Mouse (Mus musculus) neural tube, embryonic 11.5 days (tissue): ENCODE results near the gene Cul4a. TPM values are rescaled to one million over a fixed set of nuclear protein-coding genes. Genes with fewer than 3 reads are reported as not detected.
"Not testable (repeated sequence)": the region's sequence is repeated elsewhere in the genome, so short reads cannot be mapped to it uniquely, and the experiment has no call there.

Experiments used
- ATAC-seq: fragments of 200-750 bp; cut with Nextera tagmentation; 2 replicates; pipeline ENCODE4 v1.8.0; 2017; ENCODE audit warnings: moderate number of reproducible peaks, mild to moderate bottlenecking, moderate TSS enrichment, moderate library complexity; ENCODE audit not compliant: insufficient read depth, low FRiP score, low TSS enrichment
- DNase-seq: peaks from one replicate; pipeline ENCODE4 v3.0.0-alpha.2; 2015; ENCODE audit warnings: low spot score
- H3K27ac ChIP-seq: fragments of 300-500 bp; sonication (generic); 2 replicates; pipeline ENCODE4 v1.5.1; 2014; ENCODE audit warnings: low read depth, mild to moderate bottlenecking, low read length
- H3K27me3 ChIP-seq: fragments of 300-500 bp; sonication (generic); 2 replicates; pipeline ENCODE4 v1.6.1; 2014; ENCODE audit warnings: mild to moderate bottlenecking, low read length, mixed read lengths; ENCODE audit not compliant: control insufficient read depth, insufficient read depth
- H3K36me3 ChIP-seq: fragments of 300-500 bp; sonication (generic); 2 replicates; pipeline ENCODE4 v1.6.1; 2014; ENCODE audit warnings: mild to moderate bottlenecking, low read length, moderate library complexity, mixed read lengths; ENCODE audit not compliant: control insufficient read depth, insufficient read depth
- H3K4me1 ChIP-seq: fragments of 300-500 bp; sonication (generic); 2 replicates; pipeline ENCODE4 v1.6.1; 2014; ENCODE audit warnings: low read length, mixed read lengths; ENCODE audit not compliant: control insufficient read depth, insufficient read depth
- H3K4me2 ChIP-seq: fragments of 300-500 bp; sonication (generic); 2 replicates; pipeline ENCODE4 v1.6.1; 2014; ENCODE audit warnings: low read depth, mild to moderate bottlenecking, moderate library complexity
- H3K4me3 ChIP-seq: fragments of 300-500 bp; sonication (generic); 2 replicates; pipeline ENCODE4 v1.5.1; 2014; ENCODE audit warnings: low read depth, low read length
- H3K9ac ChIP-seq: fragments of 300-500 bp; sonication (generic); 2 replicates; pipeline ENCODE4 v1.6.1; 2014; ENCODE audit warnings: mild to moderate bottlenecking, low read length
- H3K9me3 ChIP-seq: fragments of 300-500 bp; sonication (generic); 2 replicates; pipeline ENCODE4 v1.6.1; 2016; ENCODE audit warnings: low read length; ENCODE audit not compliant: control insufficient read depth
- WGBS: fragments of 180-500 bp; shearing (Covaris S2); extraction: QIAGEN DNeasy Blood & Tissue Kit; methylation state at CpG from one replicate; pipeline ENCODE4 v1.1.7; 2014; 5-methylcytosine and 5-hydroxymethylcytosine counted together
- polyA plus RNA-seq: library from polyadenylated mRNA; unstranded; fragments of >200 nt; fragmentation: Nextera tagmentation; extraction: Ambion mirVana; gene quantifications from 2 replicates; pipeline ENCODE4 v1.2.1, GENCODE M21; 2014

Cul4a gene
- polyA plus RNA-seq, 1 experiment from 2014 or later: 99.5 TPM

DNA sequence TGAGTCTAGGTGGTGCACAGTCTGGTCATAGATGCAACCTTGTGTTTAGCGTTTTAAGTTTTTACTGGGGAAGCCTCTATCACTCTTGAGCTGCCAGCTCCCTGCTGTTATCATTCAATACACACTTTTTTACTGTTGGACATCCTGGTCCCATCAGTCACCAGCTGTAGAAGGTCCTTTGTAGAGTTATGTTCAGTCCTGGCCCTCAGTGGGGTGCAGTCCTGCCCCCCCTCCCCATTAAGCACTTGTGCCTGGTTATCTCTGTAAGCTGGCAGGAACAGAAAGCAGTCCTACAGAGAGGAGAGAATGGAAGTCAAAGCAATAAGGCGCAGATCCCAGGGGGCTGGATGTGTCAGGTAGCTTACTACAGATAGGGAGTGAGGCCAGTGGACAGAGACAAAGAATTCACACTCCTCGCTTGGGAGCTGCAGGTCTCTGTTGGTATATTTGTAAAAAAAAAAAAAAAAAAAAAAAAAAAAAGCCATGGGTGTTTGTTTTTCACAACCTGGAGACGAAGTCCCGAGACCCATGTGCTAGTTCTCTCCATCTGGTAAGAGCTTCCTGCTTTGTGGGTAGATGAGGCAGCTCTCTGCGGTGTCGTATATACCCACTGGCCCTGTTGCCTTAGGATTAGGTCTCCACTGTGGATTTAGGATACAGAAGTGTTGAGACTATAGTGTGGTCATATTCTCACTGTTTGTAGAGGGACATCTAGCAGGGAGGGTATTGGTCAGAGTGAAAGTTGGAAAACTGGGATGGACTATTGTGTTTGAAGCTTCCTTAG lies 15.7 kb downstream of the Cul4a start:
- no peak overlapping the region for H3K4me2 ChIP-seq
- ATAC-seq (no peak), DNase-seq (no peak)
- no peak overlapping the region for H3K4me3 ChIP-seq
- H3K27ac ChIP-seq: no peak overlapping the region
- H3K9me3 ChIP-seq: no peaks in the 10 kb centered on the region
- H3K27me3 ChIP-seq: no peaks in the 10 kb centered on the region
- WGBS: 84% methylated on average over 7 of the region's 7 CpGs
- peaks cover 7% of the 10 kb centered on the region; the same call in 1 of the 2 replicates for H3K36me3 ChIP-seq
- no peaks in the 10 kb centered on the region for H3K4me1 ChIP-seq
- no peak overlapping the region for H3K9ac ChIP-seq

DNA sequence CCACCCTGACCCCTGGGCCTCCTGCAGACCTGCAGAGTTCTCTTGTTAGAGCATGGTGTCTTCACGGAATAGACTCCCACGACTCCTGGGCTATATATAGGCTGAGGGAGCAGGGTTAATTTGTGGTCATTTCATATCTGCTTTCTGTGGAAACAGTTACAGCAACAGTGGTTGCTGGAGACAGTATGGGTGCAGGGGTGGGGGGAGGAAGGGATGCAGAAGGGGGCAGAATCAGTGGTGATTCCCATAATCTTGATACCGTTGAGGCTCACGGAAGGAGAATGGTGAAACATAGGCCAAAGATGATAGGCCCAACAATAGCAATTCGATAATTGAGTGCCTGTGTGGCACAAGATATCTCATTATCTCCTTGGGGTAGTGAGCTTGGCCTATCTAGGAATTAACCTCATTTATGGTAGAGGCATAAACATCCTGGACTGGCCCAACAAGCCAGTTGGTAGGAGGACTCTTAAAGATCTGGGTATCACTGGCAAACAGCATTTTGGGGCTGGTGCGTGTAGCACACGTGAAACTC lies 17.5 kb downstream of the Cul4a start:
- peaks cover 7% of the 10 kb centered on the region; the same call in 1 of the 2 replicates for H3K36me3 ChIP-seq
- 92% methylated on average over 7 of the region's 7 CpGs for WGBS

DNA sequence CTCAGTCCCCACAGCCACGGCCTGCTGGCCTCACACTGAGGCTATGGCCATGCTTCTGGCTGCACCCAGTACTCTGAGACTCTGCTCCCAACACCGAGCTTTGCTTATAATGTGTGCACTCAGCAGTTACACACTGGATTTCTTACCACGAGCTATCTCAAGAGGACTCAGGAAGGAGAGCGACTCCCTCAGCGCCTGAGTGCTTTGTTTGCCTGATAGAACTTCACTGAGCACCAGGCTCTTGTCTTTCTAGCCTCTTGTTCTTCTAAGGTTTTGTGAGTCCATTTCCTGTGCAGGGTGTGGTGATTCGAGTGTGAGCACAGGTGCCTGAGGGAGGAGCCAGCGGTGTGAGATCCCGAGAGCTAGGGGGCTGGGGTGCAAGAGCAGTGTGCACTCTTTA lies 19.5 kb downstream of the Cul4a start:
- WGBS: 96% methylated on average over 8 of the region's 8 CpGs
- DNase-seq: no peak
- no peak overlapping the region for H3K27ac ChIP-seq
- peaks cover 10% of the 10 kb centered on the region for H3K36me3 ChIP-seq
- H3K4me1 ChIP-seq: no peaks in the 10 kb centered on the region
- no peak for ATAC-seq
- H3K4me2 ChIP-seq: no peak overlapping the region
- H3K4me3 ChIP-seq: no peak overlapping the region
- H3K9ac ChIP-seq: no peak overlapping the region
- H3K27me3 ChIP-seq: no peaks in the 10 kb centered on the region
- H3K9me3 ChIP-seq: no peaks in the 10 kb centered on the region

More for the DNA sequence above, 17.5 kb downstream of the Cul4a start:
- no peaks in the 10 kb centered on the region for H3K9me3 ChIP-seq
- no peak overlapping the region for H3K27ac ChIP-seq
- ATAC-seq: no peak
- DNase-seq: no peak
- H3K9ac ChIP-seq: no peak overlapping the region
- no peaks in the 10 kb centered on the region for H3K27me3 ChIP-seq
- no peak overlapping the region for H3K4me3 ChIP-seq
- H3K4me1 ChIP-seq: no peaks in the 10 kb centered on the region
- H3K4me2 ChIP-seq: no peak overlapping the region

DNA sequence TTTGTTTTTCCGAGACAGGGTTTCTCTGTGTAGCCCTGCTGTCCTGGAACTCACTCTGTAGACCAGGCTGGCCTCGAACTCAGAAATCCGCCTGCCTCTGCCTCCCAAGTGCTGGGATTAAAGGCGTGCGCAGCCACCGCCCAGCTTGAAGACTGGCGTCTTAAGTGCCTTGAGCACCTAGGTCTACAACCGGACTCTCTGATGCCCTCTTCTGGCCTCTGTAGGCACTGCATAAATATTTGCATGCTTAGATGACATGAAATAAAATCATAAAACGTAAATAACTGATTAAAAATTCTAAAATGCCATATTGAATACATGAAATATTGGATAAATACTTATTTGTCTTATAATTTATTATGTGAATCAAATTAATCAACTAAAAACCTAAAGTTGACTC lies 26.8 kb downstream of the Cul4a start:
- H3K9me3 ChIP-seq, H3K27me3 ChIP-seq, H3K4me3 ChIP-seq, H3K4me2 ChIP-seq, H3K27ac ChIP-seq, ATAC-seq, H3K4me1 ChIP-seq, H3K9ac ChIP-seq: not testable (repeated sequence)
- 73% methylated on average over 9 of the region's 9 CpGs for WGBS
- peak; percentile 26 for DNase-seq
- peaks cover 17% of the 10 kb centered on the region for H3K36me3 ChIP-seq

DNA sequence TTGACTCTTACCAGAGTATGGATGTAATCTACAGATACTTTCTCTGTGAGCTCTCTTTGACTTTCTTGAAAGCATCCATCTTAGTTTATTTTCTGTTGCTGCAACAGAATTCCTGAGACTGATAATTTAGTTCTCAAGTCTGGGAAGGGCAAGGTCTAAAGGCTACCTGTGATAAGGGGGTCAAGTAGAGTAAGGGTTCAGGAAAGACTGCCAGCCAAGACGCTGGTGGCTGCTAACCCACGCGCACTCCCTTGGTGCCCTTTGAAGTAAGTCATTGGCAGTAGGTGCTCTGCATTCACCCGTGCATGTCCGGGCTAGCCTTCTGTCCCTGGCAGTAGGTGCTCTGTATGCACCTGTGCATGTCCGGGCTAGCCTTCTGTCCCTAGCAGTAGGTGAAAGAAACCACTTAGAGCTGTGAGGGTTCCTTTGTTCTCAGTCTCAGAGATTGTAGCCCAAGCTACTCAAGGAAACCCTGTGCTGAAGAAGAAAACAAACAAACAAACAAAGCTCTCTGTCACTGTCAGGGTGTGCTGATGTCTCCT lies 34.3 kb downstream of the Cul4a start:
- no peak overlapping the region for H3K4me3 ChIP-seq
- no peak for ATAC-seq

DNA sequence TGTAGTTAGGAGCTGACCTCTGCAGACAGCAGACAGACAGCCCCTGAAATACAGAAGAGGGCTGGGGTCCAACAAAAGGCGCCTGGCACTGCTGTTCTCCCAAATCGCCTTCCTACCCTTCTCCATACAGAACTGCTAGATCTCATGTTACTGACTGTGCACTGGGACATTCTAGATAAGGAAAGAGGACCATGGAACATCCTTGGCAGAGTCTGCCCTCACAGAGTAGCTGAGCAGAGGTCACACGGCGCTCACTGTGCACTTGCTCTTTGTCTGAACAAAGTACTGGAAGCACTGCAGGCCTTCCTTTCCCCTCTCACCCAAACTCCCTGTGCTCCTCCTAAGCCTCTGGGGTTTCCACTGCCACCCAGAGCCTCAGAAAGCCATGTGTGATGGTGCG lies 36.3 kb downstream of the Cul4a start:
- peaks cover 29% of the 10 kb centered on the region for H3K36me3 ChIP-seq
- 95% methylated on average over 5 of the region's 5 CpGs for WGBS
- H3K27ac ChIP-seq: no peak overlapping the region
- H3K4me2 ChIP-seq: no peak overlapping the region
- no peaks in the 10 kb centered on the region for H3K27me3 ChIP-seq
- ATAC-seq: no peak
- H3K4me3 ChIP-seq: no peak overlapping the region
- H3K4me1 ChIP-seq: no peaks in the 10 kb centered on the region
- no peak overlapping the region for H3K9ac ChIP-seq
- no peaks in the 10 kb centered on the region for H3K9me3 ChIP-seq
- DNase-seq: no peak

More for the DNA sequence above, 34.3 kb downstream of the Cul4a start:
- no peak overlapping the region for H3K9ac ChIP-seq
- H3K36me3 ChIP-seq: peaks cover 32% of the 10 kb centered on the region
- no peak overlapping the region for H3K27ac ChIP-seq
- 91% methylated on average over 6 of the region's 6 CpGs for WGBS
- no peak overlapping the region for H3K4me2 ChIP-seq
- no peaks in the 10 kb centered on the region for H3K4me1 ChIP-seq
- H3K27me3 ChIP-seq: no peaks in the 10 kb centered on the region
- H3K9me3 ChIP-seq: no peaks in the 10 kb centered on the region
- DNase-seq: no peak

DNA sequence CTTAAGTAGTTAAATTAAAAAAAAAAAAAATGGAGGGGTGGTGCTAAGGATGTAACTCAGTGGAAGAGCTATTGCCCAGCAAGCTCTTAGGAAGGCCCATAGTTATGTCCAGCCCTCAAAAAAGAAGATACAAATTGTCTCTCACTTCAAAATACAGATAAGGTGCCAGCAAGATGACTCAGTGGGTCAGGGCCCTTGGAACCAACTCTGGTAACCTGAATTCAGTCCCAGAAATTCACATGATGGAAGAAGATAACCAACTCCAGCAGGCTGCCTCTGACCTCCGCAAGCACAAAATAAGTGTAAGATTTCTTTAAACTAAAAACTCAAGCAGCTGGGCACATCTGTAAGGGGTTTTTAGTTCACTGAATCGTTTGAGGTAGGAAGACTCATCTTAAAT lies 43.1 kb downstream of the Cul4a start:
- Histone ChIP-seq H3K27ac (no peak overlapping the region), H3K9me3 (no peaks in the 10 kb centered on the region), H3K4me3 (no peak overlapping the region), H3K27me3 (no peaks in the 10 kb centered on the region), H3K36me3 (peaks cover 3% of the 10 kb centered on the region), H3K4me2 (no peak overlapping the region), H3K4me1 (no peaks in the 10 kb centered on the region), H3K9ac (no peak overlapping the region)
- ATAC-seq: no peak
- WGBS: 90% methylated on average over 2 of the region's 2 CpGs
- DNase-seq: no peak

DNA sequence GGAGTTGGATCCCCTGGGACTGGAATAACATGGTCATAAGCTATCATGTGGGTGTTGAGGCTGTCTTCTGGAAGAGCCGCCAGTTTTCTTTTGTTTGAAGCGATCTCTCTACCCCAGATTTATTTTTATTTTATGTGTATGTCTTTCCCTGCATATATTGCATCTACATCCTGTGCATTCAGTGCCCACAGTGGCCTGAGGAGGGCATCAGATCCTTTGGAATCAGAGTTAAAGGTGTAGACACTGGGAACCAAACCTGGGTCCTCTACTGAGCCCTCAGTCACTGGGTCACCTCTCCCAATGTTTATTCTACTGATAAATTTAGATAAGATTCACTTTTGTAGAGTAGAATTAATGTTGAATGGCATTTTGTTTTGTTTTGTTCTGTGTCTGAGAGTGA lies 43.9 kb downstream of the Cul4a start:
- ATAC-seq: no peak
- peaks cover 3% of the 10 kb centered on the region for H3K36me3 ChIP-seq

DNA sequence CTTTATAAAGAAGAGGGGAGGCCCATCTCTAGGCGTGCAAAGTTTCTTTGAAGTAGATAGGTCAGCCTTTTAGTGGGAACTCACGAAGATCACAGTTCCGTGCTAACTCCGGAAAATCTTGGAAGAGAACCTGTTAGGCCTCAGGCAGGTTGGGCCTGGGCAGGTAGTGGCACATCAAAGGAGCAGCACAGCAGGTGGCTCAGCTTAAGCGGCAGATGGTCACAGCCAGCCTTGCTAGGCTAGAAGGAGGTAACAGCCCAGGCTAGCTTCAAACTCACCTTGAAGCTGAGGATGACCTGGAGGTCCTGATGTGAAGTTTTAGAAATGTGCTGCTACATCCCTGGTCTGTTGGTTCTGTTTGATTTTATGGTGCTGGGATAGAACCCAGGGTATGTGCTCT lies 44.4 kb downstream of the Cul4a start:
- ATAC-seq (no peak), DNase-seq (no peak)
- Histone ChIP-seq H3K4me3 (no peak overlapping the region), H3K9me3 (no peaks in the 10 kb centered on the region), H3K4me2 (no peak overlapping the region), H3K36me3 (peaks cover 3% of the 10 kb centered on the region), H3K4me1 (no peaks in the 10 kb centered on the region), H3K27me3 (no peaks in the 10 kb centered on the region), H3K27ac (no peak overlapping the region), H3K9ac (no peak overlapping the region)
- 66% methylated on average over 5 of the region's 5 CpGs for WGBS

More for the DNA sequence above, 43.9 kb downstream of the Cul4a start:
- 91% methylated on average over 2 of the region's 2 CpGs for WGBS
- H3K9me3 ChIP-seq: no peaks in the 10 kb centered on the region
- H3K9ac ChIP-seq: no peak overlapping the region
- no peaks in the 10 kb centered on the region for H3K27me3 ChIP-seq
- H3K4me1 ChIP-seq: no peaks in the 10 kb centered on the region
- H3K4me2 ChIP-seq: no peak overlapping the region
- H3K4me3 ChIP-seq: no peak overlapping the region
- no peak overlapping the region for H3K27ac ChIP-seq
- DNase-seq: no peak
